Mouse (Mus musculus) small intestine, adult 2 months (tissue): ENCODE results near the gene Tmem81.

Source experiments
- CTCF ChIP-seq: fragments of 200-500 bp; IDR thresholded peaks from 2 replicates; pipeline ENCODE4 v1.5.1; 2012; ENCODE audit warnings: low read depth, mild to moderate bottlenecking, control low read depth, inconsistent platforms, low read length, moderate library complexity, mixed read lengths; ENCODE audit not compliant: insufficient replicate concordance, insufficient read length; ENCODE audit errors: extremely low read depth
- POLR2A ChIP-seq: fragments of 200-500 bp; IDR thresholded peaks from 2 replicates; pipeline ENCODE4 v1.6.1; 2012; ENCODE audit warnings: low read depth, mild to moderate bottlenecking, control low read depth, inconsistent platforms, low read length, moderate library complexity

DNA sequence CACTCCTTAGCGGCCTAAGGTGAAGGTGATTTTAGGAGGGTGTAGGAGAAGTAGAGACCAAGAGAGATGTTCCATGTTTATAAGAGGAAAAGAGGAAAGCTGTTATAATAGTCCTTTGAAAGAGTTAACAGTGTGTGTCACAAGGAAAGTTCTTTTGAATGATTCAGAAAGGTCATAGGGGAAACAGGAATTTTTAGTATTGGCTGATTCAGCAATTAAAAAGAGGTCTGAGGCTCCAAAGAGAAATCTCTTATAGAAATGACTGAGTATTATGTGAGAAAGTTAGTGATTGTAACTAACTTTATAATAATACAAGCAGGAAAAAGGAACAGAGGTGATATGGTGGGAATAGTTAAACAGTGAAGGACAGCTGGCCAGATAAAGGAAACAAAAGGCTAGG, 26.6 kb upstream of the Tmem81 start:
- no peak for TF ChIP-seq POLR2A
- no peak for TF ChIP-seq CTCF
